Mouse (Mus musculus) heart, postnatal 4 days (tissue): ENCODE measurements at regions not wholly inside any gene's neighbourhood (a gene's known extent, or its start where the extent isn't known, plus 50 kb on each side); places are given as distances from the start of the nearest gene placed in this dataset.

Source experiments
- DNase-seq: peaks from one replicate; pipeline ENCODE4 v3.0.0; 2021

GRCm38 (mm10) chr1:92776353-92776752 lies 55.1 kb upstream of the Gpc1 start:
- DNase-seq = no peak

GRCm38 (mm10) chr1:92775908-92776307 lies 55.5 kb upstream of the Gpc1 start:
- no peak for DNase-seq

- DNase-seq = peak; percentile 27
These were observed 56.4 kb upstream of the Gpc1 start for GRCm38 (mm10) chr1:92774743-92775692.

GRCm38 (mm10) chr1:92774006-92774405 lies 57.4 kb upstream of the Gpc1 start:
- no peak for DNase-seq

- DNase-seq = no peak
These were observed 58.7 kb upstream of the Gpc1 start for GRCm38 (mm10) chr1:92772784-92773113.

GRCm38 (mm10) chr1:92772101-92772783 lies 59.2 kb upstream of the Gpc1 start:
- DNase-seq = no peak

GRCm38 (mm10) chr1:92769696-92770095 lies 61.7 kb upstream of the Gpc1 start:
- no peak for DNase-seq

- no peak for DNase-seq
These were observed 62.3 kb upstream of the Gpc1 start for GRCm38 (mm10) chr1:92769156-92769555.

GRCm38 (mm10) chr1:92766496-92766895 lies 64.9 kb upstream of the Gpc1 start:
- DNase-seq = no peak

- DNase-seq = peak; percentile 31
These were observed 76.5 kb upstream of the Gpc1 start for GRCm38 (mm10) chr1:92754793-92755488.

GRCm38 (mm10) chr1:92751700-92752136 lies 79.7 kb upstream of the Gpc1 start:
- DNase-seq = no peak

GRCm38 (mm10) chr1:92749475-92749874 lies 82.0 kb upstream of the Gpc1 start:
- DNase-seq = no peak

- no peak for DNase-seq
These were observed 86.2 kb upstream of the Gpc1 start for GRCm38 (mm10) chr1:92745284-92745683.

- DNase-seq = peak; percentile 76
These were observed 86.8 kb upstream of the Gpc1 start for GRCm38 (mm10) chr1:92744528-92745241.

GRCm38 (mm10) chr1:92742881-92743621 lies 88.4 kb upstream of the Gpc1 start:
- no peak for DNase-seq

- DNase-seq = no peak
These were observed 89.1 kb upstream of the Gpc1 start for GRCm38 (mm10) chr1:92742300-92742699.

- DNase-seq = no peak
These were observed 90.4 kb upstream of the Gpc1 start for GRCm38 (mm10) chr1:92741047-92741446.

- no peak for DNase-seq
These were observed 89.1 kb upstream of the Otos start for GRCm38 (mm10) chr1:92737600-92738197.

GRCm38 (mm10) chr1:92736411-92736810 lies 87.8 kb upstream of the Otos start:
- DNase-seq = no peak

GRCm38 (mm10) chr1:92733732-92734131 lies 85.1 kb upstream of the Otos start:
- DNase-seq = no peak
